Mouse (Mus musculus) embryonic stem cell, embryonic (primary cell): Measurements from ENCODE around the gene S1pr4.

Experiments
- CTCF ChIA-PET, 4 experiments: fragments of 300-600 bp in 2 of 4; fragments of 350-600 bp in 2 of 4; sonication (Branson Sonifier 250); formaldehyde crosslinking; loops; one replicate each; lab custom pipeline; 2022; ENCODE audit warnings: inconsistent platforms in 2 of 4; lab: Charles Lee
- POLR2A ChIA-PET, 4 experiments: fragments of 300-600 bp in 2 of 4; fragments of 350-600 bp in 2 of 4; sonication (Branson Sonifier 250); formaldehyde crosslinking; loops; one replicate each; lab custom pipeline; 2022; ENCODE audit warnings: antibody characterized with exemption in 4 of 4, inconsistent platforms in 1 of 4; lab: Charles Lee

The S1pr4 gene

DNA sequence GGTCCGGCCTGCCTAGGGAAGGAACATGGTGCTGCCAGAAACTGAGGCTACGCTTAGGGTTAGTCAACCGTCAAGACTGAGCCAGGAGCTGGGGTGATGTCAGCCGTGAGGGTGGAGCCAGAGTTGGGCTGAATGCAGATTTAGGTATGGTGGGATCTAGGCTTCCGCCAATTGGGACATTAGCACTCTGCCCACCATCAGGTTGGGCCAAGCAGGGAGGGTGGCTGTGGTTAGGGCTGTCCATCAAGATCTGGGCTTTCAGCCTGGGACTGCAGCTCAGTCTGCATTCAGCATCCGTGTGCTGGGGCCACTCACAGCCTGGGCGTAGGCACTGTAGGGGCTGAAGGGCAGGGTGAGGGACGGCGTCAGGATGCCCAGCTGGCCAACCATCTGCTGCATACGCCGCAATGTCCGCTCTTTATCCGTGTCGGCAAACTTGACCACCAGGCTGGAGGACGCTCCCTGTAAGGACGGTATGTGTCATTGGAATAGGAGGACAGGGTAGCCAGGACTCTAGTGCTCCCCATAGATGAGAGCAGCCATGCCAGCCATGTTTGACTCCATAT, 32.2 kb downstream of the S1pr4 start:
- CTCF ChIA-PET: interaction anchor here (0.6 to 2.1 kb wide), 5 partner anchors 14 to 130 kb away, joined by 3 to 7 read pairs (median 5); partner anchors contain the start of gene Celf5 (in 1 of the 4)

DNA sequence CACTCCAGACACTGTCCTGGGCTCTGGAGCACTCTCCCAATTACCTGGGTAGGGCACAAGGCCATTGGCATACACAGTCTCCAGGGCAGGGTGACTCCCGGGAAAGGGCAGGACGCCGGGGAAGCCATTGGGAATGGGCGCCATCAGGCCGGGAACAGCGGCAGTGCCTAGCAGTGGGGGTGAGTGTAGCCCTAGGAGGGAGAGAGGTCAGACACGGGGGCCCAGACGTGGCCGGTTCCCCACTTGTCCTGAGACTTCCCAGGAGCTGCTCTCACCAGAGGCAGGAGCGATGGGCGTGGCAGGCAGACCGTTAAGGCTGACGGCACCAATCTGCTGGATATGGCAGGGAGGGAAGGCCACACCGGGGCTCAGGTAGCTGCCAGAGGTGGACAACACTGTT, 33.1 kb downstream of the S1pr4 start:
- ChIA-PET CTCF (interaction anchor here in 3 of 4 experiments (0.6 to 2.6 kb wide), 3 partner anchors 15 to 89 kb away, joined by 3 to 9 read pairs (median 8); partner anchors contain the start of genes Celf5 (in 1 of the 3) and Fzr1 (in 1 of the 3)), POLR2A (interaction anchor here in 3 of 4 experiments (0.7 to 3.8 kb wide), 5 partner anchors 13 to 1425 kb away, joined by 3 to 22 read pairs (median 3); no protein-coding TSS in a partner anchor)

More for the DNA sequence above, 32.2 kb downstream of the S1pr4 start:
- POLR2A ChIA-PET: interaction anchor here in 3 of 4 experiments (1.3 to 3.8 kb wide), 3 partner anchors 39 to 103 kb away, joined by 3 to 22 read pairs (median 4); no protein-coding TSS in a partner anchor

DNA sequence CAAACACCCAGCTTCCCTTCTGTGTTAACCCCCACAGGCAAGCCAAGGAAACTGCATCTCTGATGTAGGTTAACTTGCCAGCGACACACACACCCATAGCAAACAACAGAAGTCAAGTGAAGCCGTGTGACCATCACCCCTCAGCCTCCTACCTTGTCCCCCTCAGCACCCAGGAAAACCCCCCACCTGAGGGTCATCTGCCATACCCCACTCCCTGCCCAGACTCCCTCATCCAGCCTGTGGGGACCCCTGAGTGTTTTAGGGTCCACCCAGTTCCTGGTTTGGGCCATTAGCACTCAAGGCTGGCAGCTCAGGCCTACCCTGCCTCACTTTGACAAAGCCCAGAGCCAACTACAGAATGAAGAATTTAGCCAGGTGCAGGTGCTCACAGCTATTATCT, 33.9 kb downstream of the S1pr4 start:
- CTCF ChIA-PET: interaction anchor here (0.6 to 2.8 kb wide), 25 partner anchors 9 to 1479 kb away, joined by 3 to 27 read pairs (median 7); partner anchors contain the start of genes Pip5k1c (in 2 of the 4), Celf5 (in 1 of the 4), Fzr1 (in 1 of the 4) and Gm48552 (in 1 of the 4)
- POLR2A ChIA-PET: interaction anchor here in 3 of 4 experiments (0.7 to 3.8 kb wide), 42 partner anchors 8 to 582 kb away, joined by 3 to 32 read pairs (median 5); partner anchors contain the start of genes Cactin (in 2 of the 3), Celf5 (in 2 of the 3), Ncln (in 2 of the 3) and Pip5k1c (in 2 of the 3)

DNA sequence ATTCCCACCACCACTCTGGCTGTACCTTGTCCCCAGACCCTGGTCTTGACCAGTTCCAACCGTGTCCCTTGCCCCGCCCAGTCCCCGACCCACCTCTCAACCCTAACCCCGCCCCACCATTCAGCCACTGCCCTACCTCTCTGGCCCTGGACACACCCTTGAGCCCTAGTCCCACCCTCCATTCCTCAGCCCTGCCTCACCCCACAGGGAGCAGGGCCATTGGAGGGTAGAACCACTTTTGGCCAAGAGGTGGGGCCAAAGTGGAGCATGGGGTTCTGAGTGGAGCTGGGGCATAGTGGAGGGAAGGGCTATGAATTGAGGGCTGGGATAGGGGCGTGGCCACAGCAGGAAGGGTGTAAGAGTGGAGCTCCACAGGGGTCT, 34.7 kb downstream of the S1pr4 start:
- ChIA-PET POLR2A (interaction anchor here in 3 of 4 experiments (0.6 to 3.8 kb wide), 93 partner anchors 9 to 1394 kb away, joined by 3 to 32 read pairs (median 4); partner anchors contain the start of genes Ncln (in 3 of the 3), 4930404N11Rik (in 2 of the 3), Cactin (in 2 of the 3) and Celf5 (in 2 of the 3)), CTCF (interaction anchor here (0.6 to 2.8 kb wide), 59 partner anchors 8 to 1578 kb away, joined by 3 to 27 read pairs (median 4); partner anchors contain the start of genes Celf5 (in 3 of the 4), Pip5k1c (in 2 of the 4), Cactin (in 1 of the 4) and Fzr1 (in 1 of the 4))

DNA sequence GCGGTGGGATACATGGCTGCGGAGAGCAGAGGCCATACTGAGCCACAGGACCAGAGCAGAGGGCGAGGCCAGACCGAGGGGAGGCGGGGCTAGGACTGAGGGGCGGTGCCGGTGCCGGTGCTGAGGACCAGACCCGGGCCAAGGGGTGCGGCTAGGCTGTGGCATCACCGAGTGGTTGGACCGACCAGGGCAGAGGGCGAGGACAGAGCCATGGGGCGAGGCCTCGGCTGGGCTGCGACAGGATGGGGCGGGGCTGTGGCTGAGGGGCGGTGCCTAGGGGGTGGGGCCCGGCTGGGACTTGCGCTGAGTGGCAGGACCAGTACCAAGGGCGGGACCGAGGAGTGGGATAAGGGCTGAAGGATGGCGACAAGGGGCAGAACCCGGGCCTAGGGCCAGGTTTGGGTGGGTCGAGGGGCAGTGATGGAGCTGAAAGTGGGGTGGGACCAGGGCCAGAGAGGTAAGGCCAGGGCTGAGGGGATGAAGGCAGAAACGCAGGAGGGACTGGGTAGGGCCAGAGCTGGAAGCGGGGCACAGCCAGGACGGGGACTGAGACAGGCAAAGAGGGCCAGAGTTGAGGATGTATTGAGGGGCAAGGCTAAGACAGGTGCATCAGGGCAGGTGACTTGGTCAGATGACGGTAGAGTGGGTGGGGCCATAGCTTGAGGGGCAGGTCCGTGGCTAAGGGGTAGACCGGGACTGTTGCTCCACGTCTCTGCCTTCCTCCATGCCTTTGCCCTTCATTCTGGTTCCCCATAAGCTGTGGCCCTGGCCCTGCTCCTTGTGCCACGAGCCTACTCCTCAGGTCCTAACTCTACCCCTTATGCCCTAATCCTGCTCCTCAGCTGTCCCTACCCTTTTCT, 35.3 kb downstream of the S1pr4 start:
- POLR2A ChIA-PET: interaction anchor here in 3 of 4 experiments (0.6 to 3.8 kb wide), 80 partner anchors 9 to 1394 kb away, joined by 3 to 32 read pairs (median 4); partner anchors contain the start of genes Gna11 (in 3 of the 3), Ncln (in 3 of the 3), 4930404N11Rik (in 2 of the 3) and Cactin (in 2 of the 3)
- CTCF ChIA-PET: interaction anchor here in 3 of 4 experiments (0.6 to 2.8 kb wide), 51 partner anchors 8 to 1090 kb away, joined by 3 to 27 read pairs (median 4); partner anchors contain the start of genes Celf5 (in 3 of the 3), Pip5k1c (in 2 of the 3), Cactin (in 1 of the 3) and Fzr1 (in 1 of the 3)

DNA sequence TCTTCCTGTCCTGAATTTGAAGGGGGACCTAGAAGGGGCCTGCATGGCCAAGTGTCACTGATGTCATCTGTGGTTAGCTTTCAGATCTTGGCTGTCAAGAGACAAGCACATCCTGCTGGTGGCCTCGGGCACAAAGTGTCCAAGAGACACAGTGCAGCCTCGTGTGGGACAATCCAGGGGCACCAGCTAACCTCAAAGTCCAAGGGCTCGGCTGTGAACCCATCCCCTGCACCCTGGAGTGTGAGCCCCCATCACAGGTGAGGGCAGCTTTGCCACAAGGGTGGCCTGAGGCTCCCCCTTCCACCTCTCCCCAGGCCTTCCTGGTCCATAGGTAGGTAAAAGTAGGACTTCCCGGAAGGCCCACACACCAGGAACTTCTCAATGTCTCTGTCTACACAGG, 36.4 kb downstream of the S1pr4 start:
- POLR2A ChIA-PET: interaction anchor here in 3 of 4 experiments (0.7 to 3.1 kb wide), 14 partner anchors 10 to 279 kb away, joined by 3 to 20 read pairs (median 3); partner anchors contain the start of genes Gna11 (in 1 of the 3) and Ncln (in 1 of the 3)

DNA sequence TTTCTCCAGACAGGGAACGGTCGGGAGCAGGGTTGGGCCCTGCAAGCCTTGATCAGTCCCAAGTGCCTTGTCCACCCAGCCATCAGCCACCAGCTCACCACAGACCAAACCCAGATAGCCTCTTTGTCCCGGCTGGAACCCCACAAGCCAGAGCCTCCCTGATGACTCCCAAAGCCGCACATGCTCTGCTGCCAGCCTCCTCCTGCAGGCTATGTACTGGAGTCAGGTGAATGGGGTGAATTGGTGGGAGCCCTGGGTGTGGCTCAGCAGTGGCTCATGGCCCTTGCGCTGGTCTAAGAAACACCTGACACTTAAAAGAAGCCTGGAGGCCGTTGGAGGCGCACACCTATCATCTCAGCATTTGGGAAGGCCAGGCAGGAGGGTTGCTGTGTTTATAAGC, 37.0 kb downstream of the S1pr4 start:
- ChIA-PET CTCF (interaction anchor here in 2 of 4 experiments (1.5 to 2.5 kb wide), 3 partner anchors 40 to 88 kb away, joined by 6 to 8 read pairs (median 7); no protein-coding TSS in a partner anchor), POLR2A (interaction anchor here in 2 of 4 experiments (0.7 to 1.9 kb wide), 12 partner anchors 11 to 177 kb away, joined by 3 to 7 read pairs (median 3); partner anchors contain the start of gene Pip5k1c (in 1 of the 2))

More for the DNA sequence above, 36.4 kb downstream of the S1pr4 start:
- CTCF ChIA-PET: interaction anchor here in 1 of 4 experiments (2.7 to 2.8 kb wide), 2 partner anchors 89 to 171 kb away, joined by 19 to 27 read pairs; partner anchors contain the start of genes Pip5k1c and Tjp3

DNA sequence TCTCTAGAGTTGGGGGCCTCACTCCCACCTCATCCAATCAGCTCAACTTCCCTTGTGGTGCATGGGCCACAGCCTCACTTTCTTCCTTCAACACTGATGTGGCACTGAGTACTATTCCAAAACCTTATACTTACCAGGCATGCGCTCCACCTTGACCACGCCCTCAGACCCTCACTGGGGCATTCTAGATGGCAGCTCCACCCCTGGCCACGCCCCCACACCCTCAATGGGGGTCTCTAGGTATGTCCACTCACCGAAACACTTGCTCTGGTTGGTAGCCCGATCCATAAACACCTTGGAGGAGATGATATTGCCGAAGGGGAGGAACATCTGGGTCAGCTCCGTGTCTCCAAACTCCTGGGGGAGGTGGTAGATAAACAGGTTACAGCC, 37.5 kb downstream of the S1pr4 start:
- POLR2A ChIA-PET: interaction anchor here in 3 of 4 experiments (0.6 to 1.9 kb wide), 18 partner anchors 10 to 347 kb away, joined by 3 to 7 read pairs (median 3); partner anchors contain the start of genes Fzr1 (in 1 of the 3), Ncln (in 1 of the 3) and Pip5k1c (in 1 of the 3)
- CTCF ChIA-PET: interaction anchor here in 3 of 4 experiments (0.6 to 2.5 kb wide), 14 partner anchors 10 to 710 kb away, joined by 3 to 9 read pairs (median 4); partner anchors contain the start of genes Celf5 (in 1 of the 3) and Pip5k1c (in 1 of the 3)

DNA sequence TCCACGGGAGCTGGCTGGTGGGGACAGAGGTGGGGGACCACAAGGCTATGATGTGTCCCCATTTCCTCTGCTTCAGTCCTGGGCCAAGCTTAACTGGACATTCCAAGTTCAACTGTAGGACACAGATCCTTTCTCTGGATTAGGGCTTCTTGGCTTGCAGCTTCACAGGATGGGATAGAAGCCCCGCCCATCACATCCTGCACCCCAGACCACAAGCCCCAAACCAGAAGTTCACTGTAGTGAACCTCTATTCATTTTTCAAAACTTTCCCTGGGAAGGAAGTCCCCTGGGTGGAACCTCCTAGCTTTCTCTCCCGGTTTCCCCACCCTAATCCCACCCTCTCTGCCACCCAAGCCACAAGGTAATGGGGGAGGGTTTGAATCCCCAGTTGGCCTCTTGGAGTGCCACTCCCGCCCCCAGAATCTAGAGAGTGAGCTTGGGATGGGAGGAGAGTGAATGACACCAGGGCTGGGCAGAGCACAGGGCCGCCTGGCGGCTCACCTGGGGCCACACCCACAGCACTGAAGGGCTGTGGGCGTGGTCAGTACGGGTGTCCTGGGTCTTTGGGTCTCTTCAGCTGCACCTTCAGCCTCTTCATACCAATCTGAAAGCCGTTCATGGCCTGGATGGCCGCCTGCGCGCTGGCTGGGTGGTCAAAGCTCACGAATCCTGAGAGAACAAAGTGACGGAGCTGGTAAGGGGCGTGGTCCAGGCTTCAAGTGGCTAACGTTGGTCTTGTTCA, 38.1 kb downstream of the S1pr4 start:
- ChIA-PET POLR2A (interaction anchor here in 3 of 4 experiments (0.6 to 1.9 kb wide), 21 partner anchors 9 to 347 kb away, joined by 3 to 7 read pairs (median 3); partner anchors contain the start of genes Fzr1 (in 1 of the 3), Ncln (in 1 of the 3) and Pip5k1c (in 1 of the 3)), CTCF (interaction anchor here in 3 of 4 experiments (0.6 to 2.5 kb wide), 15 partner anchors 10 to 710 kb away, joined by 3 to 9 read pairs (median 4); partner anchors contain the start of genes Celf5 (in 1 of the 3) and Pip5k1c (in 1 of the 3))

DNA sequence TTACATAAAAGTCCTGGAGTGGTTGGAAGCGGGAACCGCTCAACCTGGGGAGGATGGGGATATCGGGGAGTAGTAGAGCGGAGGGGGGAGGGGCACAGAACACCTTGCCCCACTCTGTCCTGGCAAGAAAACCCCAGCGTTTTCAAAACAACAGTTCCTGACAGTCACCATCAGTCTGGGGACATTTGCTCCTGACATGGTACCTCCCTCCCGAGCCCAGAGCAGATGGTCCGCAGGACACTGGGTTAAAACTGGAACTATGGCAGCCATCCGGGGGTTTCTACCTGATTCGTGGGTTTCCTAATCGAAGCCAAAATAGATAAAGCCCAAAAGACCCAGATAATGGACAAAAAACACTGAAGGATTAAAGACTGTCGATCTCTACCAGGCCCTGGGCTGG, 39.0 kb downstream of the S1pr4 start:
- ChIA-PET CTCF (interaction anchor here in 3 of 4 experiments (0.7 to 2.5 kb wide), 6 partner anchors 11 to 1274 kb away, joined by 3 to 8 read pairs (median 6); no protein-coding TSS in a partner anchor), POLR2A (interaction anchor here in 3 of 4 experiments (0.6 to 1.8 kb wide), 5 partner anchors 12 to 309 kb away, joined by 3 to 7 read pairs (median 3); partner anchors contain the start of gene Celf5 (in 1 of the 3))

DNA sequence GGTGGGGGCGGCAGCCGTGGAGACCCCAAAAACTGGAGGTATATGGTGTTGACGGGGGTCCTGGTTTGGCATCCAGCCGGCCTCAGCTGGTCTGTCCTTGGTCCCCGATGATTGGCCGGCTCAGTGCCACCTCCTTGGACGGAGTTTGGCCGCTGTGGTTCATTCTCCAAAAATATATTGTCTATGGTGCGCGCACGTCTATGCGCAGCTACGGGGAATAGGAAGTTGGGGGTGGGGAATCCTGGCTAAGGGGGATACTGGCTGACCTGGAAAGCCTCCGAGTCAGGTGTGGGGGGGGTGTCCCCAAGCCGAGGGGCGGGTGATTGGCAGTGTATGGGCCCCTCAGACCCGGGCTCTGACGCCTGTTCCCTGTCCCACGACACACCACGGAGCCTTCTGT, 39.5 kb downstream of the S1pr4 start:
- ChIA-PET POLR2A (interaction anchor here in 2 of 4 experiments (0.6 to 1.8 kb wide), 3 partner anchors 22 to 309 kb away, joined by 3 to 7 read pairs (median 3); partner anchors contain the start of gene Celf5 (in 1 of the 2)), CTCF (interaction anchor here in 2 of 4 experiments (0.6 to 2.5 kb wide), 5 partner anchors 10 to 1274 kb away, joined by 4 to 7 read pairs (median 6); no protein-coding TSS in a partner anchor)

DNA sequence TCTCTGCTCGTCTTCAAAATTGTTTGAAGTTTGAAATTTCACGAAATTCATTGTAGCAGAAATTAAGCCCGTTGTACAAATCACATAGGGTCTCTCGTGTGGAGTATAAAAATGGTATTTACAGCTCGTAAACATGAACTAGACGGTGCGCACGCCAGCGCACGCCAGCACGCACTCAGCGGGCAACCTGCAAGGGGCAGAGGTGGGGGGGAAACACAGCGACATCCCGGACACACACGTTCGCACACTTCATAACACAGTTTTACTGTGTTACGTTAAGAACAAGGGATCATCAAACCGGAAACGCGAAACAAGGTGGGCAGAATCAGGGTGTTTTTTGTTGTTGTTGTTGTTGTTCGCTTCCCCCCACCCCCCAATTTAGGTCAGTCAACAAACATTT, 40.5 kb downstream of the S1pr4 start:
- CTCF ChIA-PET: interaction anchor here in 1 of 4 experiments (0.7 kb wide), 1 partner anchor 178 kb away, joined by 4 read pairs; no protein-coding TSS in a partner anchor
- POLR2A ChIA-PET: interaction anchor here in 2 of 4 experiments (0.5 to 1.8 kb wide), 5 partner anchors 9 to 103 kb away, joined by 3 to 7 read pairs (median 6); partner anchors contain the start of gene Celf5 (in 1 of the 2)

DNA sequence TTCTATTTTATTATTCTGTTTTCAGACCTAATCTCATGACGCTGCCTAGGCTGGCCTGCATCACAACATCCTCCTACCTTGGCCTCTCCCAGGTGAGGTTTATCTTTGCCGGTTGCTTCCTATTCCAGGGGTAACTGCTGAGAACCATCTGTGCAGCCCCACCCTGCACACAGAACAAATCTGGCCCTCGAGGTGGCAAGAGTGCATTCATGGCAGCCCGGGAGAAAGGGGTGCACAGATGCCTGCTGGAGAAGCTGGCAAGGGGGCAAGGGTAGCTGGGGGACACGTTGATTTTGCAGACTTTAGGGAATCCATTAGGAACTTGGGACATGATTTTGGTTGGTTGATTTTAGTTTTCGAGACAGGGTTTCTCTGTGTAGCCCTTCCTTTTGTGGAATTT, 41.7 kb downstream of the S1pr4 start:
- CTCF ChIA-PET: interaction anchor here in 1 of 4 experiments (0.6 to 0.7 kb wide), 2 partner anchors 93 to 242 kb away, joined by 3 read pairs; no protein-coding TSS in a partner anchor
- POLR2A ChIA-PET: interaction anchor here in 2 of 4 experiments (0.6 to 1.3 kb wide), 2 partner anchors 8 to 21 kb away, joined by 3 to 6 read pairs; no protein-coding TSS in a partner anchor

DNA sequence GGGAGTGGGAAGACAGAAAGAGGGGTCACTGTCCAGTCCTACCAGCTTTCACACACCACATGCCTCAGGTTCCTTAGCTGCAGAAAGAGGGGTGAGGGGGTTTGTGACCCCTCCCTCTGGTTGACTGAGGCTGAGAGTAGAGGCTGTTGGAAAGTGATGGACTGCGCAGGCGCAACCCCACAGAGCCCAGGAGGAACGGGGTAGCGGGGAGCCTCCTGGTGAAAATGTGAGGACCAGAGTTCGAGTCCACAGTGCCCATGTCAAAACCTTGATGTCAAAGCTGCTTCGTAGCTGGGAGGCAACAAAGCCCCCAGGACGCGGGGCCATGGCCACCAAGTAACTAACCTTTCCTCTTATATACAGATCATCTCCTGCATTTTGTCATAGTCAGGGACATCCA, 42.3 kb downstream of the S1pr4 start:
- CTCF ChIA-PET: interaction anchor here in 1 of 4 experiments (0.6 to 1.0 kb wide), 3 partner anchors 8 to 1918 kb away, joined by 3 read pairs; no protein-coding TSS in a partner anchor
- POLR2A ChIA-PET: interaction anchor here in 1 of 4 experiments (0.6 kb wide), 1 partner anchor 100 kb away, joined by 3 read pairs; no protein-coding TSS in a partner anchor

DNA sequence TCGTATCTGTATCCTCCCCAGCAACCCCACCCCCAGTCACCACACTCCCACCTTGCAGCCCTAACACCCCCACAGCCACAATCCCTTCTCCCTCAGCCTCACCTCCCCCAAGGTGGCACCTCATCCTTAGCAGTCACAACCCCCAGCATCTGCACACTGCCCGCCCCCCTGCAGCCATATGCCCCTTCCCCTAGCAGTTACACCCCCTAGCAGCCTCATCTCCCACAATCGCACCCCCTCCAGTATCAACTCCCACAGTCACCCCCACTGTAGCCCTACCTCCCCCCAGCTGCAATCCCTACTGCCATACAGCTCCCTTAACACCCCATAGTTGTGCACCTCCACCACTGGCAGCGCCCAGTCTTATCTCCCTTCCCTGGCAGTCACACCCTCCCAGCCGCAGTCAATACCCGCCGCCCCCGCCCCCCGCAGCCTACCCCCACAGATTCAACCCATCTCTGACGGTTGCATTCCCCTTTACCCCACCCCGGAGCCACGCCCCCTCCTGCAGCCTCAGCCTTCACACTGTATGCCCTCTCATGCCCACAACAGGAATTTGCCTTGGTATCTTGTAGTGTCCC, 42.9 kb downstream of the S1pr4 start:
- POLR2A ChIA-PET: no interaction called here
- CTCF ChIA-PET: interaction anchor here in 3 of 4 experiments (0.6 to 1.1 kb wide), 4 partner anchors 8 to 1917 kb away, joined by 3 to 14 read pairs (median 3); no protein-coding TSS in a partner anchor
